Mouse (Mus musculus) lung, postnatal 0 days (tissue): Measurements from ENCODE around the gene Ifnk. TPM values are rescaled to one million over a fixed set of nuclear protein-coding genes. Genes with fewer than 3 reads are reported as not detected.

Experiments used
- ATAC-seq: fragments of 200-750 bp; cut with Nextera tagmentation; 2 replicates; pipeline ENCODE4 v1.8.0; 2017; ENCODE audit warnings: moderate library complexity
- DNase-seq: peaks from one replicate; pipeline ENCODE4 v3.0.0-alpha.2; 2016; ENCODE audit warnings: low spot score
- H3K27ac ChIP-seq: fragments of 300-500 bp; sonication (generic); 2 replicates; pipeline ENCODE4 v1.5.1; 2014; ENCODE audit warnings: antibody characterized with exemption, mild to moderate bottlenecking, low read length, mixed read lengths
- H3K27me3 ChIP-seq: fragments of 300-500 bp; sonication (generic); replicated peaks from 2 replicates; pipeline ENCODE4 v1.6.1; 2014; ENCODE audit warnings: low read length, mixed read lengths; ENCODE audit not compliant: insufficient read depth
- H3K36me3 ChIP-seq: fragments of 300-500 bp; sonication (generic); 2 replicates; pipeline ENCODE4 v1.6.1; 2014; ENCODE audit warnings: low read length, mixed read lengths; ENCODE audit not compliant: insufficient read depth
- H3K4me1 ChIP-seq: fragments of 300-500 bp; sonication (generic); 2 replicates; pipeline ENCODE4 v1.6.1; 2014; ENCODE audit warnings: antibody characterized with exemption, low read depth, low read length, mixed read lengths; ENCODE audit not compliant: insufficient read depth
- H3K4me2 ChIP-seq: fragments of 300-500 bp; sonication (generic); replicated peaks from 2 replicates; pipeline ENCODE4 v1.6.1; 2014; ENCODE audit warnings: low read depth, mild to moderate bottlenecking, low read length, moderate library complexity, mixed read lengths
- H3K4me3 ChIP-seq: fragments of 300-500 bp; sonication (generic); 2 replicates; pipeline ENCODE4 v1.5.1; 2014; ENCODE audit warnings: low read depth, low read length
- H3K9ac ChIP-seq: fragments of 300-500 bp; sonication (generic); replicated peaks from 2 replicates; pipeline ENCODE4 v1.6.1; 2014; ENCODE audit warnings: low read depth, mild to moderate bottlenecking
- H3K9me3 ChIP-seq: fragments of 300-500 bp; sonication (generic); 2 replicates; pipeline ENCODE4 v1.6.1; 2016; ENCODE audit warnings: low read length, mixed read lengths
- CTCF ChIP-seq: IDR thresholded peaks from 2 replicates; pipeline ENCODE4 v1.5.1; 2016; ENCODE audit warnings: antibody characterized with exemption, mild to moderate bottlenecking
- EP300 ChIP-seq: IDR thresholded peaks from 2 replicates; pipeline ENCODE4 v1.6.1; 2016; ENCODE audit warnings: antibody characterized with exemption, mild to moderate bottlenecking, control low read depth
- WGBS: fragments of 180-500 bp; shearing (Covaris S2); extraction: QIAGEN DNeasy Blood & Tissue Kit; methylation state at CpG from one replicate; pipeline ENCODE4 v1.1.7; 2014; 5-methylcytosine and 5-hydroxymethylcytosine counted together
- polyA plus RNA-seq: library from polyadenylated mRNA; unstranded; fragments of >200 nt; fragmentation: Nextera tagmentation; extraction: Ambion mirVana; gene quantifications from 2 replicates; pipeline ENCODE4 v1.2.1, GENCODE M21; 2015

Ifnk gene
- polyA plus RNA-seq, 1 experiment from 2014 or later = 0.16 TPM

DNA sequence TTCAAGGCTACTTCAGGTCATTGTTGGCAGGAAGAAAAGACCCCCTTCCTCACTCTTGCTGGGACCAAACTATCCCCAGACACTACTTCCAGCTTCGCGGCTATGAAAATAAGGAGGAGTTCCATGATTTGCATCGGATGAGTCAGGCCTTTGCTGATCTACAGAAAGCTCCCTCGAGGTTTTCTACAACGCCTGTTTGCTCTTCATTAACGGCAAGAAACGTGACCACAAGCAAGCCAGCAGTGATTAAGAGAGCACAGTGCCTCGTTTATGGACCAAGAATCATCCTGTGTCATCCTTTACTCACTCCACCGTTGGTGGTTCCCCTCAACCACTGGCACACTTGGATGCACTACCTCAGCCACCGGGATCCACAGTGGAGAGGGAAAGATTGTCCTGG lies 6.1 kb upstream of the Ifnk start:
- H3K9ac ChIP-seq = no peak overlapping the region
- H3K4me2 ChIP-seq = no peak overlapping the region
- H3K27me3 ChIP-seq = no peaks in the 10 kb centered on the region
- H3K4me3 ChIP-seq = no peak overlapping the region
- DNase-seq (no peak), ATAC-seq (no peak)
- H3K4me1 ChIP-seq = no peaks in the 10 kb centered on the region
- H3K27ac ChIP-seq = no peak overlapping the region
- TF ChIP-seq CTCF (no peak), EP300 (no peak)
- no peaks in the 10 kb centered on the region for H3K36me3 ChIP-seq
- WGBS = 87% methylated on average over 10 of the region's 10 CpGs
- no peaks in the 10 kb centered on the region for H3K9me3 ChIP-seq

DNA sequence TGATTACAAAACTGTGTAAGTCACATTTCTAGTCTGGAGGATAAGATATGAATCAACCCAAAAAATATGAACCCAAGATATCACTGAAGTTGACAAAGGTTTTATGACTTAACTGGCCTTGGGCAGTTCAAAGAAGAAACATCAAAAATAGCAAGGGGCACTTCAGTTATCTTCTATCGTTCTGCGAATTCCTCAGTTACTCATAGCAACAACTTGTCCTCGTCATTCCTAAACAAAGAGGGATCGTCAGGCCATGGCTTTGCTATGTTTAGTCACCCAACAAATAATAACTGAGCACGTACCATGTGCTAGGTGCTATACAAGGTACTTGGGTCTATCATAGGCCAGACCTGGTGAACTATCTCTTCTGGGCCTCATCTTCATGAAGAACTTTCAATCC lies 5.3 kb upstream of the Ifnk start:
- no peak overlapping the region for H3K27ac ChIP-seq
- ATAC-seq (no peak), DNase-seq (no peak)
- H3K4me1 ChIP-seq = no peaks in the 10 kb centered on the region
- H3K36me3 ChIP-seq = no peaks in the 10 kb centered on the region
- no peaks in the 10 kb centered on the region for H3K27me3 ChIP-seq
- no peak for TF ChIP-seq CTCF
- no peak for TF ChIP-seq EP300
- H3K4me3 ChIP-seq = no peak overlapping the region
- no peak overlapping the region for H3K4me2 ChIP-seq
- no peaks in the 10 kb centered on the region for H3K9me3 ChIP-seq
- WGBS = 67% methylated on average over 5 of the region's 5 CpGs
- H3K9ac ChIP-seq = no peak overlapping the region

DNA sequence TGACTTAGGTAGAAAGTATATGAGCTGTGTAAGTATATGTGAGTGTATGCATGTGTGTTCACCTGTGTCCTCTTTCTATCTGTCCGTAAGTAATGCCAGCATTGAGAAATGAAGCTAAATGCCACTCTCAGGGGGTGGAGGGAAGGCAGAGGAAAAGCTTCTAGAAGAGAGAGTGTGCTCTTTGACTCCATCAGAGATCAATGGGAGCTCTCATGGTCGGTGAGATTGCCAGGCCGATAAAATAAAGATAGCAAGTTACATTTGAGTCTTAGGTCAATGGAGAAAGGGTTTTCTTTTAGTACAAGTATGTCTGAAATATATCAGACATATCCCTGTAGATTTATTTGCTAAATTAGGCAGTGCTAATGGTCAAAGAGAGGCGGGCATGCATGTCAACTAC lies 3.5 kb upstream of the Ifnk start:
- Histone ChIP-seq H3K9ac (no peak overlapping the region), H3K27ac (no peak overlapping the region), H3K4me1 (no peaks in the 10 kb centered on the region), H3K4me2 (no peak overlapping the region), H3K9me3 (no peaks in the 10 kb centered on the region), H3K4me3 (no peak overlapping the region), H3K36me3 (no peaks in the 10 kb centered on the region), H3K27me3 (no peaks in the 10 kb centered on the region)
- no peak for DNase-seq
- 90% methylated on average over 4 of the region's 4 CpGs for WGBS
- ATAC-seq = no peak
- no peak for TF ChIP-seq EP300
- no peak for TF ChIP-seq CTCF

DNA sequence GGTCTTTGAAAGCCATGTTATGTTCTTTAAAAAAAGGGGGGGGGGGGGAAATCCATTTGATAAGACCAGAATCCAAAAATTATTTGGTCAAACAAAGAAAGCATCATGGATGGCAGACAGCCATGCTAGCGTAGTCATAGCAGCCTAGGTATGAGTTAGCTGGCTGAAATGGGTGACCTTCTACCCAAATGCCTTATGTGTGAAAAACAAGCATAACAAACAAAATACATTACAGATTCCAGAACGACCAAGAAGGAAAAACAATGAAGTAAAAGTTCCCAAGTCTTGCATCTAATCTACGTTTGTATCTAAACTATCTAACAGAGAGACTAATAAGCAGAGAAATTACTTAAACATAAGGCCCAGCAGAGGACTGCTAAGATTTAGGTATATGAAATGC lies 1.1 kb upstream of the Ifnk start:
- no peaks in the 10 kb centered on the region for H3K27me3 ChIP-seq
- H3K27ac ChIP-seq = no peak overlapping the region
- no peaks in the 10 kb centered on the region for H3K9me3 ChIP-seq
- no peaks in the 10 kb centered on the region for H3K4me1 ChIP-seq
- H3K4me3 ChIP-seq = no peak overlapping the region
- DNase-seq (no peak), ATAC-seq (no peak)
- TF ChIP-seq EP300 (no peak), CTCF (no peak)
- no peak overlapping the region for H3K4me2 ChIP-seq
- 77% methylated on average over 3 of the region's 3 CpGs for WGBS
- no peaks in the 10 kb centered on the region for H3K36me3 ChIP-seq
- H3K9ac ChIP-seq = no peak overlapping the region

DNA sequence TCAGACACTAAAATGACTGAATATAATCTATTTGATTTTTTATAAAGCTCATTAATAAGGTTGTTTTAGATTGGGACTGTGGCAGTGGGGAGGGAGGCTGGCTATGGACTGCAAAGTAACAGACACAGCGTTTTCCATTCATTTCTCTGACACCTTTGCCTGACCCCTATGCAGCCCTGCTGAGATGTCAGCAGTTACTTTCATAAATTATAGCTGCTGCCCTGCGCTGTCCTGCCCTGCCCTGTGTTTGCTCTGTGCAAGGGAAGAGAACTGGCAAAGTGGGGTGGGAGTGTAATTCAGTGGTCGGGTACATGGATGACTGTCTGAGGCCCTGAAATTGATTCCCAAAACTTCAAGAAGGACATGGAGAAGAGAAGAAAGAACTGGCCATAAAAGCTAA lies 2.2 kb downstream of the Ifnk start:
- H3K27me3 ChIP-seq = no peaks in the 10 kb centered on the region
- WGBS = 36% methylated on average over 3 of the region's 3 CpGs
- H3K4me2 ChIP-seq = no peak overlapping the region
- H3K27ac ChIP-seq = no peak overlapping the region
- no peaks in the 10 kb centered on the region for H3K36me3 ChIP-seq
- DNase-seq (no peak), ATAC-seq (no peak)
- H3K9me3 ChIP-seq = no peaks in the 10 kb centered on the region
- no peak overlapping the region for H3K4me3 ChIP-seq
- H3K4me1 ChIP-seq = no peaks in the 10 kb centered on the region
- no peak overlapping the region for H3K9ac ChIP-seq
- TF ChIP-seq EP300 (no peak), CTCF (no peak)

DNA sequence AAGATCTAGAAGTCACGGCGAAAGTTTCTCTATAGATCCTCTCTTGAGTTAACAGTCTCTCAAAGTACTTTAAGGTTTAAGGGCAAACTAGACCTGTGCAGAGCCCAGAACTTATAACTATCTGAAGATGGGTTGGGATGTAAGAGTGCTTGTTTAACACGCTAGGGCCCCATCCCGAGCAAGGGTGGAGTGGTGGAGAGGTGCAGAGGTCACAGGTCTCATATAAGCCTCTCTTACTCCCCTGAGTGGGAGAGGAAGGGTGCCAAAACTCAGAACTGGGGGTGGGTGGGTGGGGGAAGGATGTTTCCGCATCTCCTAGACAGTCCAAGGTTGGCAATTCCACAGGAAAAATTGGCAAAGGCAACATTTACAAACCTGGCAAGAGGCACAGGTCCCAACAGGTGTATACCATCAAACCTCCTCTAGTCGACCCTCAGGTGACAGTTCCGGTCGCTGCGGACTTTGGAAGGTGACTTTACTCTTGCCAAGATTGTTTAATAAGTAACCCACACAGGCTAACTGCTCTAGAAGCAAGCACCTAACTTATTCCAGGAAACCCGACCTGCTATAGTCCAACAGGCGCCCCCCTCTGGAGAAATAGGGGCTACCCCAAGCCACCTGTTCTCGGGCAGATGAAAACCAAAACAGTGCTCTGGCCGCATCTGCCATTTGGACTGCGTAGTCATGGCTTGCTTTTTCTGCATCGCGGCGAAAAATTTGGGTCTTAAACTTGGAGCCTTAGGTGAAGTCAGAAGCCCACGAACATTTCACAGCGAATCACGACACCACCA lies 3.5 kb downstream of the Ifnk start:
- peak; percentile 61 for TF ChIP-seq CTCF
- TF ChIP-seq EP300 = no peak
- H3K27me3 ChIP-seq = no peaks in the 10 kb centered on the region
- ATAC-seq (peak; percentile 68), DNase-seq (peak; percentile 83)
- H3K4me3 ChIP-seq = peak overlapping the region; percentile 64
- H3K9ac ChIP-seq = peak overlapping the region; percentile 41
- no peaks in the 10 kb centered on the region for H3K36me3 ChIP-seq
- H3K4me2 ChIP-seq = peak overlapping the region; percentile 85
- WGBS = 16% methylated on average over 20 of the region's 20 CpGs
- peak overlapping the region; percentile 54 for H3K27ac ChIP-seq
- no peaks in the 10 kb centered on the region for H3K9me3 ChIP-seq
- no peaks in the 10 kb centered on the region for H3K4me1 ChIP-seq
